Mouse (Mus musculus): ENCODE results near the gene Fank1. TPM values are rescaled to one million over a fixed set of nuclear protein-coding genes. Genes with fewer than 3 reads are reported as not detected.
A peak's percentile ranks its signal among the peaks of the same experiment; 100 is the strongest.

Fank1 gene
- total RNA-seq, 2 experiments from 2014 or later: not detected

DNA sequence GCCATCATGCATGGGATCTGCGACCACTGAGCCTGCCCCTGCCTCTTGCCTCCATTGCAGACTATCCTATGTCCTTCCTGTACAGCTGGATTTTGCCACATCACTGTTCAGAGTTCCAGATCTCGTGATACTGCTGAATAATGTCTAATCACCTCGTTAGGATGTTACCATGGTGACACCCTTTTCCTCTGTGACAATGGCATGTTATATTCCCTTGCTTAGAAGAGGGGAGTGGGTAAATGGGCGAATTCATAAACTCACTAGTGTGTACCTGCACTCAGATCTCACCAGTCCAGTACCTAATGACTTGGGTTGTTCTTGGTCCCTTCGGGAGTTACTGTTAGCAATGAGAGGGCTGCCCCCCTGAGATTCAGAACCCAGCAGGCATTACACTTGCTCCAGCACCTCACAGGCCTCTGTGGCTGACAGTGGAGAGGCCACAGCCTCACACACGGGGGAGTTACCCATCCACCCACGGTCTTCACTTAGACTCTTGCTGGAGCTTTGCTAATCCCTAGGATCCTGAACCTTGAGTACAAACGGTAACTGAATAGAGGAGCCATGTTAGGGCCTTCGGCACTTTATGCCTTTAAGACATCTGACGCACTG, 11.3 kb upstream of the Fank1 start:
- ATAC-seq (replicated peaks; ENCODE audit: low FRiP score, low TSS enrichment, poor library complexity, severe bottlenecking): 0 out of 2 replicates have a peak, but pooled peaks have one; percentile 21

- no peak for ATAC-seq (replicated peaks; ENCODE audit: low FRiP score, low TSS enrichment, poor library complexity, severe bottlenecking)
Observed at GRCm38 (mm10) chr7:133765849-133766243, 10.8 kb upstream of the Fank1 start.

DNA sequence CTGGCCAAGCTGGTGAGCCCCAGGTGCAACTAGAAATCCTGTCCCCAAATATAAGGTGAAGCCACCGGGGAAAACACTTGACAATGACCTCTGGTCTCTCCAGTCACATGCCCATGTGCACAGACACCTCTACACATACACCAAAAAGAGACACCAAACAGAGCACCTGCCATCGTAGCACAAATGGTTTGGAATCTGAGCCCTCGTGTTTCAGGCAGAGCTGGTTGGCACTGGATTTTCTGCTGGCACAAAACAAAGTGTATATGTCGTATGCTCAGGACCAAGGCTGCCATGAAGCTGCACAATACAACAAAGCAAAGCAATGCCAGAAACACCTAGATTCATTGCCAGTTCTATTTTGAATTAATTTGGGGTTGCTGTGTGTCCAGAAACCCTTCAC, 8.6 kb upstream of the Fank1 start:
- no peak for ATAC-seq (replicated peaks; ENCODE audit: low FRiP score, low TSS enrichment, poor library complexity, severe bottlenecking)

DNA sequence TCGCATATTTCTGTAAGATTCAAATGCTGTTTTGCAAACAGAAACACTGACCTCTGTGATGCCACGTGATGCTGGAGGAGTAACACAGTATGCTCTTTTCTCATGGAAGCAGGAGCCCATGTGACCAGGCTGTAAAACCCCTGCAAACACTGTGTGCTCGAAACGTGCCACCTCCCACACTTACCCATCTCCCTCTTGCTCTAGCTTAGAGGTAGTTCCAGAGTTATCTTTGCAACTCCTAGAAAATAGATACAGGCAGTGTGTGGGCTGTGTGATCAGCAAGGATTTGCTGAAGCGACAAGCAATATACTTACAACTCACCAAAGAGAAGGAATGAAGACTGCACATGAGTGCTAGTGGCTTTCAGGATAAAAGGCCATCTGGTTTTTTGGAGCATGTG, 8.1 kb upstream of the Fank1 start:
- no peak for ATAC-seq (replicated peaks; ENCODE audit: low FRiP score, low TSS enrichment, poor library complexity, severe bottlenecking)

DNA sequence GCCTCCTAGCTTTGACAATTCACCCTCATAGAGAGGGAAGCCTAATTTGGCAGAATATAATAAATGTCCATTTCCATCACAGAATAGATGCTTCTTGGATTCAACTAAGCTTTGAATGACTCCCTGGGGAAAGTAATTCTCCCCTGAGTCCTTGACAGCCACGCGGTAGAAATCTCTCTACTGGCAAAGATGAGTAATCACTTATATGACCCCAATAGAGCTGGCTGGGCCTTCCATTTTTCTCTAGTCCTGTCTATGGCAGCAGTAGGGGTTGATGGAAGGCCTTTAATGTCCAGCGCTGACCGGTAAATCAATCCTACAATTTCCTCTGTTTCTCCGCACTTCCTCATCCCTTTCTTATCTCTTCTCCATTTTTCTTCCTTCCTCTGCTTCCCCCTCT, 1.5 kb upstream of the Fank1 start:
- no peak for ATAC-seq (replicated peaks; ENCODE audit: low FRiP score, low TSS enrichment, poor library complexity, severe bottlenecking)

- ATAC-seq (replicated peaks; ENCODE audit: low FRiP score, low TSS enrichment, poor library complexity, severe bottlenecking): peak; percentile 35
Observed at GRCm38 (mm10) chr7:133775796-133776625, 650 bp upstream of the Fank1 start.

DNA sequence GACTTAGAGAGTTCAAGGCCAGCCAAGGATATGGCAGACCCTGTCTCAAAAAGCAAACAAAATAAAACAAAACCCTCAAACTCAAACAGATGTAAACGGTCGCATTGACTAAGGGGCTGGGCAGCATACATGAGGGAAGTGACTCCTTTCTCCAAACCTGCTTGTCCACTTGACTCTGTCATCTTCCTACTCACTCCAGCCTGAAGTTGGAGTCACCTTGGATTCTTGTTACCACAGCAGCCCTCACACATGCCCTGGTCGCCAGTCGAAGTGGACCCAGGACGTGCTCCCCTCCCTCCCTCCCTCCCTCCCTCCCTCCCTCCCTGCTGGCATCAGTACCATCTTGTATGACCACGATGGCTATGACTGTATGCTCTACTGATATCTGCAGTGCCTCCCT, 4.9 kb downstream of the Fank1 start:
- ATAC-seq (replicated peaks; ENCODE audit: low FRiP score, low TSS enrichment, poor library complexity, severe bottlenecking): no peak

DNA sequence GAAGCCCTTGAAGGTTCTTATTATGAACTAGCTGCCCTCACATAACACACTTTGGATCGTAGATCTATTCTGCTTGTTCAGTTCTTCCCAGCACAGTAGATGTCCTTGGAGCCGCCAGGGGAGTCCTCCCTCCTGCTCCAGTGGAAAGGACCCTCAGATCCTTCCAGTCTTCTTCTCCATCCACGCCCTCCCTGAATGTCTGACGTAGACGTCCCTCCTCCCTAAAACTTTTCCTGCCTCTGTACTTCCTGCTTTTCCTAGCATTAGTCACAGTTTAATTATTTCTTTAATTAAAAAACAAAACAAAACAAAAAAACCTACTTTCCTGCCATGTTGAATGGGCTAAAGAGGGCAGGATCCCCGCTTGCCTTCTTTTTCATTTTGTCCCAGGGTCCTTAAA, 5.3 kb downstream of the Fank1 start:
- no peak for ATAC-seq (replicated peaks; ENCODE audit: low FRiP score, low TSS enrichment, poor library complexity, severe bottlenecking)

DNA sequence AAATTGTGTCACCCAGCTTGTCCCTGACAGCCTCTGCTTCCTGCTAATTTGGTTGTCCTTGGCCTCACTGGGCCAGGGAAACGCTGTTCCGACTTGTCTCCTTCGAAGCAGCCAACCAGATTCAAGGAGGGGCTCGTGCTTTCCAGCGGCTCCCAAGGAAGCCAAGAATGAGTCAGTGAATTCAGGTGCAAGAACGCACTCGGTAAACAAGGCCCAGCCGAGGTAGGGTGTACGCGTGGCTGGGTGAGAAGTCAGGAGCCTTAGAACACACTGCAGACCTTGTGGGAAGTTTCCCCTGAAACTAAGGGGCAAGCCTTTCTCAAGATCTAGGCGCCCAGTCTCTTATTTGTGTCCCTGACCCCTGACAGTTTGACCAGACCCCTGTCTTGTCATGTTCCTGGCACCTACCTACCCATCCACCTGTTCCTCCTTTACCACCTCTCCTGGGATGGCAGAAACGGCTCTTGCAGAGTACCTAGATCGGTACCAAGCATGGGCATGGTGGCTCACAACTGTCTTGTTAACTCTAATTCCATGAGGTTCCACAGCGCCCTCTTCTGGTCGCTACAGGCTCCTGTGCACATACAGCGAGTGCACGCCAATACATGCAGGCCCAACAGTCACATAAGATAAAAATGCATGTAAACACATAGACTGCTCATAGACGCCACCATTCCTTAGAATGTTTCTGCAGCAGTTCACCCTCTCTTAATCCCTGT, 6.2 kb downstream of the Fank1 start, which contains the start of gene Dhx32:
Dhx32 (minus strand) TSS at position 10 of the 719 bp plus-strand sequence.
- ATAC-seq (replicated peaks; ENCODE audit: low FRiP score, low TSS enrichment, poor library complexity, severe bottlenecking): peak; percentile 96

DNA sequence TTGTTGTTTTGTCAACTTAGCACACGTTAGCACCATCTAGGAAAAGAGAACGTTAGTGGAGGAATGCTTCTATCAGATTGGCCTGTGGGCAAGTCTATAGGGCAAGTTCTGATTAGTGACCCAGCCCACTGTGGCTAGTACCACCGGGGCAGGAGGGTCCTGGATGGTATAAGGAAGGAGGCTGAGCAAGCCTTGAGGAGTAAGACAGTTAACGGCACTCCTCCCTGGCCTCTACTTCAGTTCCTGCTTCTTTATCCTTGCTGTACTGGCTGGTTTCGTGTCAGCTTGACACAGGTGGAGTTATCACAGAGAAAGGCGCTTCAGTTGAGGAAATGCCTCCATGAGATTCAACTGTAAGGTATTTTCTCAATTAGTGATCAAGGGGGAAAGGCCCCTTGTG, 10.9 kb downstream of the Fank1 start:
- ATAC-seq (replicated peaks; ENCODE audit: low FRiP score, low TSS enrichment, poor library complexity, severe bottlenecking): no peak

GRCm38 (mm10) chr7:133788147-133788546, 11.5 kb downstream of the Fank1 start:
- ATAC-seq (replicated peaks; ENCODE audit: low FRiP score, low TSS enrichment, poor library complexity, severe bottlenecking): no peak

- ATAC-seq (replicated peaks; ENCODE audit: low FRiP score, low TSS enrichment, poor library complexity, severe bottlenecking): no peak
Observed at GRCm38 (mm10) chr7:133790171-133790570, 13.5 kb downstream of the Fank1 start.

- ATAC-seq (replicated peaks; ENCODE audit: low FRiP score, low TSS enrichment, poor library complexity, severe bottlenecking): peak; percentile 32; the same call in 1 of the 2 replicates
Observed at GRCm38 (mm10) chr7:133790608-133791229, 14.1 kb downstream of the Fank1 start.

DNA sequence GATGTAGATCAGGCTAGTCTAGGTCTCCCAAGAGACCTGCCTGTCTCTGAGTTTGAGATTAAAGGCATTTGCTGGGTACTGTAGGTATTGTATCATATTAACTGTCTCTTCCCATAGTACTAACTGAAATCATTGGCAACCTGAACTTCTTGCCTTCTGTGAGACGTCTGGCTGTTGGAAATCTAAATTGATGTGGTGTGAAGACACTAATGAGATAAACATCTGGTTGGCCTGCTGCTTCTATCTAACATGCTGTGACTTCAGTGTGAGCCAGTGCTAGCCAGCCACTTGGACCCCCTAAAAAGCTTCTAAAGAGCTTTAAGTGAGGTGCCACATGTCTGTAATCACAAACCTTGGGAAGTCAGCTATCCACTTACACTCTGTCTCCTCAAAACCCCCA, 16.1 kb downstream of the Fank1 start:
- ATAC-seq (replicated peaks; ENCODE audit: low FRiP score, low TSS enrichment, poor library complexity, severe bottlenecking): no peak

GRCm38 (mm10) chr7:133793248-133794131, 16.8 kb downstream of the Fank1 start:
- no peak for ATAC-seq (replicated peaks; ENCODE audit: low FRiP score, low TSS enrichment, poor library complexity, severe bottlenecking)

DNA sequence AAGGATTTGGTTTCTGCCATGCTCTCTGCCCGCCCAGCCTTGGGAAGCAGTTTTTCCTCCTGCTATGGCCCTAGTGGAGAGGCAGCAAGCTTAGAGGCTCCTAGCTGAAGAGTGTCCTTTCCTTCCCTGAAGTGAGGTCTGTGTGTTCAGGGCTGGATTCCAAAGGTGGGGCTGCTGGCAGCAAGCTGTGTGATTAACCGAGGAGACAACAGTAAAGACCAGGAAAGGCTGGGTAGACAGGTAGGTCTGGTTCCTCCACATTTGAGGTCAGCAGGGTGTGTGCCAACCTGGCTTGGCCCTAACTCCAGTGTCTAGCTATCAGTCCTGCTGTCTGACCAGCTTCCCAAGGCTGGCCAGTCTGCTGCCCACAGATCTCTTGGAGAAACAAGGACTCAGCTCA, 18.1 kb downstream of the Fank1 start:
- ATAC-seq (replicated peaks; ENCODE audit: low FRiP score, low TSS enrichment, poor library complexity, severe bottlenecking): no peak

DNA sequence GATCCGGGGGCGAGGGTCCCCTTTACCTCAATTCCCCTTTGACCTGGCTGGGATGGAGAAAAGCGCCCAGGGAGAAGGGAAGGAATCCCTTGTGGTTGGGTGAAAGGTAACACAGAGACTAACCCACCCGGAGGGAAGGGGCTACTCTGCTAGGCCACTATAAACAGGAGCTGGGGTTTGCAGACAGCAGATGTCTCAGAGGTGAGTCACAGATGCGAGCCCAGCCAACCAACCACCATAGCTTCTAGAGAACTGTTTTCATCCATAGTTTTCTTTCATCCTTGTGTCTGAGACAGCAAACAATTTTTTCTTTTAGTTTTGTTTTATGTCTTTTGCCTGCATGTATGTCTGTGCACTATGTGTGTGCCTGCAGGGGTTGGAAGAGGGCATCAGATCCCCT, 23.3 kb downstream of the Fank1 start:
- no peak for ATAC-seq (replicated peaks; ENCODE audit: low FRiP score, low TSS enrichment, poor library complexity, severe bottlenecking)

- no peak for ATAC-seq (replicated peaks; ENCODE audit: low FRiP score, low TSS enrichment, poor library complexity, severe bottlenecking)
Observed at GRCm38 (mm10) chr7:133801823-133802222, 25.2 kb downstream of the Fank1 start.

DNA sequence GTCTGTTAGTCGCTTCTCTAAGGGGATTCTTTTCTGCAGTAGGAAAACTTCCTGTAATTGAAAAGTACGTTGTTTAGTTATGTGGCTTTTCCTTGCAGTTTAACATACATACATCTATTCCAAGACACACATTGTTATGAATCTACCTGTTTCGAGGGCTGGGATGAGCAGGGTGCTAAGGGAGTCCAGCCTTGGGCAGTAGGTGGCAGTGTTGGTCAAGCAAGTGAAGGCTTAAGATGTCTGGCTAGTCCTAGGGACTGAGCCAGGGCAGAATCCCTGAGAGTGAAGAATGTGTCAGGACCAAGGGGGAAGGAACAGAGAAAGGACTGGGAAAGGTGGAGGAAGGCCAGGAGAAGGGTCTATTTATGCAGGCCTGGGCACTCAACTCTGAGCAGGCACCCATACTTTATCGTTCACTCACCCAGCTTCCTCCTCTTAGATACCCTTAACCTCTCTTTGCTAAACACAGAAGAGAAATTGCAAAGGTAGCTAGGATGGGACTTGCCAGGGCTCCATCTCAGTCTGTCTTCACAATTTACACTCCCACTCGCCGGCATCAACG, 29.0 kb downstream of the Fank1 start:
- ATAC-seq (replicated peaks; ENCODE audit: low FRiP score, low TSS enrichment, poor library complexity, severe bottlenecking): peak; percentile 88
